Mouse (Mus musculus): ENCODE results near the gene Tssk1. TPM values are rescaled to one million over a fixed set of nuclear protein-coding genes. Genes with fewer than 3 reads are reported as not detected.

Tssk1 gene
- total and polyA plus RNA-seq, 3 experiments: 0.04 to 0.36 TPM; not detected in 1

GRCm38 (mm10) chr16:17851331-17851730 lies 42.7 kb upstream of the Tssk1 start:
- H3K4me3 ChIP-seq (ENCODE audit: control insufficient read depth in 1 of 2, insufficient read depth in 1 of 2, low read depth in 2 of 2, low read length in 2 of 2): no peak overlapping the region
- TF ChIP-seq SIN3A (IDR thresholded peaks at IDR 0.05; ENCODE audit: low read length): no peak
- TF ChIP-seq MAFK (IDR thresholded peaks at IDR 0.05; ENCODE audit: borderline replicate concordance, low read depth, low read length): no peak
- no peak for TF ChIP-seq ZNF384 (IDR thresholded peaks at IDR 0.05; ENCODE audit: low read depth, low read length)
- no peak for TF ChIP-seq TBP (IDR thresholded peaks at IDR 0.05; ENCODE audit: low read depth, low read length)
- TF ChIP-seq ELF1 (IDR thresholded peaks at IDR 0.05; ENCODE audit: low read depth, low read length): no peak
- TF ChIP-seq UBTF (IDR thresholded peaks at IDR 0.05; ENCODE audit: borderline replicate concordance, insufficient read depth, low read depth, low read length): no peak
- TF ChIP-seq POLR2A (IDR thresholded peaks at IDR 0.05; ENCODE audit: control insufficient read depth in 1 of 2, insufficient read depth in 1 of 2, low read depth in 1 of 2, low read length in 2 of 2, poor library complexity in 1 of 2): no peak
- TF ChIP-seq MEF2A (IDR thresholded peaks at IDR 0.05; ENCODE audit: extremely low read depth, insufficient replicate concordance, low read depth, low read length, poor library complexity, severe bottlenecking): no peak
- no peak for TF ChIP-seq HCFC1 (IDR thresholded peaks at IDR 0.05; ENCODE audit: low read depth, low read length)
- TF ChIP-seq POLR2AphosphoS2 (IDR thresholded peaks at IDR 0.05; ENCODE audit: low read length): no peak
- no peak for TF ChIP-seq TCF12 (IDR thresholded peaks at IDR 0.05; ENCODE audit: low read depth, low read length)
- no peak for TF ChIP-seq JUND (IDR thresholded peaks at IDR 0.05; ENCODE audit: low read depth, low read length)
- TF ChIP-seq USF2 (IDR thresholded peaks at IDR 0.05; ENCODE audit: borderline replicate concordance in 1 of 2, insufficient read depth in 1 of 2, low read depth in 1 of 2, low read length in 2 of 2): no peak
- no peak for TF ChIP-seq RAD21 (IDR thresholded peaks at IDR 0.05; ENCODE audit: low read depth, low read length)
- H3K9me3 ChIP-seq (replicated peaks; ENCODE audit: insufficient read depth, low read length): no peaks in the 10 kb centered on the region
- H3K9ac ChIP-seq (ENCODE audit: control insufficient read depth, low read depth, low read length, poor library complexity, severe bottlenecking): no peak overlapping the region
- H3K79me2 ChIP-seq (ENCODE audit: control insufficient read depth, insufficient read depth, low read length, poor library complexity): no peaks in the 10 kb centered on the region
- peaks cover 2 to 6% of the 10 kb centered on the region in 2 experiments; a peak in 3 of 4 replicates for H3K4me1 ChIP-seq (ENCODE audit: control insufficient read depth in 1 of 2, insufficient read depth in 2 of 2, low read length in 2 of 2)
- peaks cover 8 to 15% of the 10 kb centered on the region in 2 experiments for H3K36me3 ChIP-seq (ENCODE audit: control insufficient read depth in 1 of 2, insufficient read depth in 2 of 2, low read length in 2 of 2)
- DNase-seq (ENCODE audit: low read depth, low spot score): no peak
- no peak overlapping the region for H3K27ac ChIP-seq (ENCODE audit: control insufficient read depth, low read depth, low read length)
- H3K27me3 ChIP-seq (ENCODE audit: control insufficient read depth in 1 of 2, insufficient read depth in 2 of 2, low read length in 2 of 2): no peaks in the 10 kb centered on the region

GRCm38 (mm10) chr16:17851860-17852259 lies 42.2 kb upstream of the Tssk1 start:
- H3K9ac ChIP-seq (ENCODE audit: control insufficient read depth, low read depth, low read length, poor library complexity, severe bottlenecking): no peak overlapping the region
- no peak overlapping the region for H3K27ac ChIP-seq (ENCODE audit: control insufficient read depth, low read depth, low read length)
- peaks cover 2 to 6% of the 10 kb centered on the region in 2 experiments; a peak in 3 of 4 replicates for H3K4me1 ChIP-seq (ENCODE audit: control insufficient read depth in 1 of 2, insufficient read depth in 2 of 2, low read length in 2 of 2)
- H3K36me3 ChIP-seq (ENCODE audit: control insufficient read depth in 1 of 2, insufficient read depth in 2 of 2, low read length in 2 of 2): peaks cover 8 to 13% of the 10 kb centered on the region in 2 experiments
- no peak for DNase-seq (ENCODE audit: low read depth, low spot score)
- no peaks in the 10 kb centered on the region for H3K9me3 ChIP-seq (replicated peaks; ENCODE audit: insufficient read depth, low read length)
- TF ChIP-seq NRF1 (IDR thresholded peaks at IDR 0.05; ENCODE audit: insufficient read depth, low read depth, low read length, poor library complexity, severe bottlenecking) (no peak), BHLHE40 (IDR thresholded peaks at IDR 0.05; ENCODE audit: borderline replicate concordance, low read depth, low read length) (no peak), RCOR1 (IDR thresholded peaks at IDR 0.05; ENCODE audit: low read depth, low read length) (no peak), ETS1 (IDR thresholded peaks at IDR 0.05; ENCODE audit: low read depth, low read length) (no peak), SIN3A (IDR thresholded peaks at IDR 0.05; ENCODE audit: low read length) (no peak)
- H3K79me2 ChIP-seq (ENCODE audit: control insufficient read depth, insufficient read depth, low read length, poor library complexity): no peaks in the 10 kb centered on the region
- H3K27me3 ChIP-seq (ENCODE audit: control insufficient read depth in 1 of 2, insufficient read depth in 2 of 2, low read length in 2 of 2): no peaks in the 10 kb centered on the region
- H3K4me3 ChIP-seq (ENCODE audit: control insufficient read depth in 1 of 2, insufficient read depth in 1 of 2, low read depth in 2 of 2, low read length in 2 of 2): no peak overlapping the region

Data from MEL (cell line).